Mouse (Mus musculus) induced T-regulatory cell, adult 2 months (primary cell): Measurements from ENCODE around the gene Vmn2r9.
A peak's percentile ranks its signal among the peaks of the same experiment; 100 is the strongest.
"Not testable (repeated sequence)": the region's sequence is repeated elsewhere in the genome, so short reads cannot be mapped to it uniquely, and the experiment has no call there.

Experiments used
- DNase-seq: peaks from one replicate; pipeline ENCODE4 v3.0.0-alpha.2; 2012; ENCODE audit warnings: low read depth

Vmn2r9 gene

DNA sequence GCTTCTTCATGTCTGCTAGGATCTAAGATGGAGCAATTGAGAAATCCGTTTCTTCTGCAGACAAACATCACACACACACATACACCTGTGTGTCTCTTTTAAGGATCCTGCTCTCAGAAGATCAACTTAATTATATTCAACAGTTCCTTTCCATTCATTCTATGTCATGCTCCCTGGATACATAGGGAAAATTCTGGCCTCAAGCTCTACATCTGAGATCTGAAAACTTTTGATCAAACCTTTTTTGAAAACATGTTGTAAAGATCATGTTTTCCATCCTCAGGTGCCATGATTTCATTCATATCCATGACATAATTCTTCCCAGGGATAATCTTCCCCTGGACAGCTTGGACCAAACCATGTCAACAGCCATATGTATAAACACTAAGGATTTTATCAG, at the start of gene Vmn2r9:
Gene Vmn2r9 (minus strand): TSS at position 101 of the 400 bp plus-strand sequence.
- not testable (repeated sequence) for DNase-seq

DNA sequence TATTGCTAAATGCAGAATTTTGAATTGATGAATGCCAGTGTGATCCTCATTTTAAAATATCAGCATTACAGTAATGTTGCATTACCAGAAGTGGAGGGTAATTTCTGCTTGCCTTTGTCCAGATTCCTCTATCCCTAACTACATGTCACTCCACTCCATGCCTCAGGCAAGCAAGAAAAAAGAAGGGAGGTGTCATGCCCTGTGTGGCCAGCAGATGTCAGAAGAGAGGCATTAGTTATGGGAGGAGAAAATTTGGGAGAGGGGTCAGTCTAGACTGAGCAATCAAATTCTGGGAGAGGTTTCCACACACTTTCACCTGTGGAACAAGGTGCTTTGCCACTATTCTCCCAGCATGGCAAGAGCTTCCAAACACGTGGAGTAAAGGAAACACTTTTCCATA, 14.3 kb upstream of the Vmn2r9 start:
- peak; percentile 36 for DNase-seq

DNA sequence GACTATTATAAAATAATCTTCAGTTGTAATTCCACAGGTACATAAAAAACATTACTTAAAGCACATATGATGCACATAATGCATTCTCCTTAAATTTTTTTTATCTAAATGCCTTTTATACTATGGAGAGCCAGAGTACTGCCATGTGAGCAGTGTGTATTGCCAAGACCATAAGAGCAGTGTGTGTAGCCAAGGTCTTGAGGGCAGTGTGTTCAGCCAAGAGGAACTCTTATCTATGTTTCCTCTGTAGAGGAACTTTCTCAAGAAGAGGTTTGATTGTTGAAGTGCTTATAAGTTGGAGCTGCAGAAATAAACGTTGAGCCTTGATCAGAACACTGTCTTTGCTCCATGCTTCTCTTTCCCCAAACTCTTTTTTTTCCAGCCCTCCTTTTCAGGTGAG, 2.9 kb downstream of the Vmn2r9 start:
- DNase-seq, result no peak

DNA sequence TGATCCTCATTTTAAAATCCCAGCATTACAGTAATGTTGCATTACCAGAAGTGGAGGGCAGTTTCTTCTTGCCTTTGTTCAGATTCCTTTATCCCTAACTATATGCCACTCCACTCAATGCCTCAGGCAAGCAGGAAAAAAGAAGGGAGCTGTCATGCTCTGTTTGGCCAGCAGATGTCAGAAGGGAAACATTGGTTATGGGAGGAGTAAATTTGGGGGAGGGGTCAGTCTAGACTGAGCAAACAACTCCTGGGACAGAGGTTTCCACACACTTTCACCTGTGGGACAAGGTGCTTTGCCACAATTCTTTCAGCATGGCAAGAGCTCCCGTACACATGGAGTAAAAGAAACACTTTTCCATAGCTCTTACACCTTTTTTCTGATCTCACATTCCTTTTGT, 16.2 kb downstream of the Vmn2r9 start:
- peak; percentile 8 for DNase-seq

DNA sequence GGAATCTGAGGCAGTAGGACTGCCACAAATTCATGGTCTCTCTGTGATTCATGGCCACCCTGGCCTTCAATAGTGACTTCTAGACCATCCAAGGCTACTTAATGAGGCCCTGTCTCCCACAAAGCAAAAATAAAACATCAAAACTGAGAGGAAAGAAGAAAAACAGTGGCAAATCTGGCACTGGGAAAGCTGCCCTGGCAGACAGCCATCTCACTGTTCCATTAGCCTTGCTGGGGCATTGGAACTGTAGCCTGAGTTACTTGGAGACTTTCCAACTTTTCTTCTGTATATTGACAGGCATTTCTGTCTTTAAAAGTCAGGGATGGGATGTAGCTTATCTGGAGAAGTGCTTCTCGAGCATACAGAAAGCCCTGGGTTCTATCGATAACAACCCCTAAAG, 29.1 kb downstream of the Vmn2r9 start:
- DNase-seq, result no peak

DNA sequence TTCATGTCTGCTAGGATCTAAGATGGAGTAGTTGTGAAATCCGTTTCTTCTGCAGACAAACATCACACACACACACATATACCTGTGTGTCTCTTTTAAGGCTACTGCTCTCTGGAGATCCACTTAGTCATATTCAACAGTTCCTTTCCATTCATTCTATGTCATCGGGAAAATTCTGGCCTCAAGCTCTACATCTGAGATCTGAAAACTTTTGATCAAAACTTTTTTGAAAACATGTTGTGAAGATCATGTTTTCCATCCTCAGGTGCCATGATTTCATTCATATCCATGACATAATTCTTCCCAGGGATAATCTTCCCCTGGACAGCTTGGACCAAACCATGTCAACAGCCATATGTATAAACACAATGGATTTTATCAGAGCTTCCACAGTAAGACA, 43.7 kb downstream of the Vmn2r9 start, which contains the start of gene Vmn2r8:
Gene Vmn2r8 (minus strand): TSS at position 101 of the 400 bp plus-strand sequence.
- not testable (repeated sequence) for DNase-seq

DNA sequence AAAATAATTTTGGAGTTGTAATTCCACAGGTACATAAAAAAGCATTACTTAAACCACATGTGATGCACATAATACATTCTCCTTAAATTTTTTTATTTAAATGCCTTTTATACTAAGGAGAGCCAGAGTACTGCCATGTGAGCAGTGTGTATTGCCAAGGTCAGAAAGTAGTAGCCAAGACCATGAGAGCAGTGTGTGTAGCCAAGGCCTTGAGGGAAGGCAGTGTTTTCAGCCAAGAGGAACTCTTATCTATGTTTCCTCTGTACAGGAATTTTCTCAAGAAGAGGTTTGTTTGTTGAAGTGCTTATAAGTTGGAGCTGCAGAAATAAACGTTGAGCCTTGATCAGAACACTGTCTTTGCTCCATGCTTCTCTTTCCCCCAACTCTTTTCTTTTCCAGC, 48.8 kb downstream of the Vmn2r9 start:
- DNase-seq, result no peak

DNA sequence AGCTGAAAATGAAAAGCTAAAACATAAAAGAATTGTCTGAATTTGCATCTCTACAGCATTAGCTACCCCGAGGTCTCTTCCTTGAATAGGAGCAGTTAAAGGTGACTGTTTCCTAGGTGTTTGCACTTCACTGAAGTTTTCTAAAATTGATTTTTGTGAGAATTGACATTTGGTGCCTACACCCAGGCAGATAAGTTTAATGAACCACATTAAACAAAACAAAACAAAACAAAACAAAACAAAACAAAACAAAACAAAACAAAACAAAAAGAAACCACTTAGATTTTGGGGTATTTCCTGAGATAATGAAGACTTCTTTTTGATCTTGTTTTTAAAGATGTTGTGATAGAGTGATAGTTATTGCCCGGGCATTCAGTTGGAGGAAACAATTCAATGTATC, 57.1 kb downstream of the Vmn2r9 start, which contains the start of gene Tmed11:
Gene Tmed11 (minus strand): TSS at position 101 of the 400 bp plus-strand sequence.
- DNase-seq, result not testable (repeated sequence)

DNA sequence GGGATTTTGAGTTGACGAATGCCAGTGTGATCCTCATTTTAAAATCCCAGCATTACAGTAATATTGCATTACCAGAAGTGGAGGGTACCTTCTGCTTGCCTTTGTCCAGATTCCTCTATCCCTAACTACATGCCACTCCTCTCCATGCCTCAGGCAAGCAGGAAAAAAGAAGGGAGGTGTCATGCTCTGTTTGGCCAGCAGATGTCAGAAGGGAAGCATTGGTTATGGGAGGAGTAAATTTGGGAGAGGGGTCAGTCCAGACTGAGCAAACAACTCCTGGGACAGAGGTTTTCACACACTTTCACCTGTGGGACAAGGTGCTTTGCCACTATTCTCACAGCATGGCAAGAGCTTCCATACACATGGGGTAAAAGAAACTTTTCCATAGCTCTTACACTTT, 62.0 kb downstream of the Vmn2r9 start:
- not testable (repeated sequence) for DNase-seq
